Mouse (Mus musculus) neural tube, embryonic 11.5 days (tissue): Measurements from ENCODE around the gene 1600012H06Rik. TPM values are rescaled to one million over a fixed set of nuclear protein-coding genes. Genes with fewer than 3 reads are reported as not detected.
"Not testable (repeated sequence)": the region's sequence is repeated elsewhere in the genome, so short reads cannot be mapped to it uniquely, and the experiment has no call there.

Experiments
- ATAC-seq: fragments of 200-750 bp; cut with Nextera tagmentation; 2 replicates; pipeline ENCODE4 v1.8.0; 2017; ENCODE audit warnings: moderate number of reproducible peaks, mild to moderate bottlenecking, moderate TSS enrichment, moderate library complexity; ENCODE audit not compliant: insufficient read depth, low FRiP score, low TSS enrichment
- DNase-seq: peaks from one replicate; pipeline ENCODE4 v3.0.0-alpha.2; 2015; ENCODE audit warnings: low spot score
- H3K27ac ChIP-seq: fragments of 300-500 bp; sonication (generic); 2 replicates; pipeline ENCODE4 v1.5.1; 2014; ENCODE audit warnings: low read depth, mild to moderate bottlenecking, low read length
- H3K27me3 ChIP-seq: fragments of 300-500 bp; sonication (generic); 2 replicates; pipeline ENCODE4 v1.6.1; 2014; ENCODE audit warnings: mild to moderate bottlenecking, low read length, mixed read lengths; ENCODE audit not compliant: control insufficient read depth, insufficient read depth
- H3K36me3 ChIP-seq: fragments of 300-500 bp; sonication (generic); 2 replicates; pipeline ENCODE4 v1.6.1; 2014; ENCODE audit warnings: mild to moderate bottlenecking, low read length, moderate library complexity, mixed read lengths; ENCODE audit not compliant: control insufficient read depth, insufficient read depth
- H3K4me1 ChIP-seq: fragments of 300-500 bp; sonication (generic); 2 replicates; pipeline ENCODE4 v1.6.1; 2014; ENCODE audit warnings: low read length, mixed read lengths; ENCODE audit not compliant: control insufficient read depth, insufficient read depth
- H3K4me2 ChIP-seq: fragments of 300-500 bp; sonication (generic); 2 replicates; pipeline ENCODE4 v1.6.1; 2014; ENCODE audit warnings: low read depth, mild to moderate bottlenecking, moderate library complexity
- H3K4me3 ChIP-seq: fragments of 300-500 bp; sonication (generic); 2 replicates; pipeline ENCODE4 v1.5.1; 2014; ENCODE audit warnings: low read depth, low read length
- H3K9ac ChIP-seq: fragments of 300-500 bp; sonication (generic); 2 replicates; pipeline ENCODE4 v1.6.1; 2014; ENCODE audit warnings: mild to moderate bottlenecking, low read length
- H3K9me3 ChIP-seq: fragments of 300-500 bp; sonication (generic); 2 replicates; pipeline ENCODE4 v1.6.1; 2016; ENCODE audit warnings: low read length; ENCODE audit not compliant: control insufficient read depth
- WGBS: fragments of 180-500 bp; shearing (Covaris S2); extraction: QIAGEN DNeasy Blood & Tissue Kit; methylation state at CpG from one replicate; pipeline ENCODE4 v1.1.7; 2014; 5-methylcytosine and 5-hydroxymethylcytosine counted together
- polyA plus RNA-seq: library from polyadenylated mRNA; unstranded; fragments of >200 nt; fragmentation: Nextera tagmentation; extraction: Ambion mirVana; gene quantifications from 2 replicates; pipeline ENCODE4 v1.2.1, GENCODE M21; 2014

1600012H06Rik gene
- polyA plus RNA-seq, 1 experiment from 2014 or later = 36.2 TPM

GRCm38 (mm10) chr17:14931469-14931868, 11.5 kb upstream of the 1600012H06Rik start:
- 90% methylated on average over 5 of the region's 5 CpGs for WGBS
- Histone ChIP-seq H3K4me2 (no peak overlapping the region), H3K9ac (no peak overlapping the region), H3K9me3 (no peaks in the 10 kb centered on the region), H3K27me3 (no peaks in the 10 kb centered on the region), H3K27ac (no peak overlapping the region), H3K4me1 (no peaks in the 10 kb centered on the region), H3K4me3 (no peak overlapping the region), H3K36me3 (no peaks in the 10 kb centered on the region)
- no peak for ATAC-seq
- DNase-seq = no peak

DNA sequence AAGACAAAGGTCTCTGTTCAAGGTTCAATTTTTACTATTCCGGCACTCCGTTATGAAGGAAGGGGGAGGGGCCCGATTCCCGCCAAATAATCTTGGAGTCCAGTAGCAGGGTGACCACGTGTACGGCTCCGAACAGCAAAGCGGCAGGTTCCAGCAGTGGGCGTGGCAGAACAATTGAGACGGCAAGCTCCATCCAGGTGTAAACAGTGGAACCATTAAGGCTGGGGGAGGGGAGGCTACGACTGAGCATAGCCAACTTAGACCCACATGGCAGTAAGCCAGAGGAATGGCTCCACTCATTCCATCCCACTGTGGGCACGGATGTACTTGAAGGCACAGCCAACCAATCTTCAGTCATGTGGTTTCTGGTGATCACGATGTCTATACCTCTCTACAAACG, 7.7 kb upstream of the 1600012H06Rik start:
- not testable (repeated sequence) for H3K4me1 ChIP-seq, DNase-seq, H3K36me3 ChIP-seq, ATAC-seq, H3K27me3 ChIP-seq, H3K4me2 ChIP-seq, H3K4me3 ChIP-seq, H3K9ac ChIP-seq, H3K9me3 ChIP-seq, H3K27ac ChIP-seq
- 84% methylated on average over 13 of the region's 14 CpGs for WGBS

DNA sequence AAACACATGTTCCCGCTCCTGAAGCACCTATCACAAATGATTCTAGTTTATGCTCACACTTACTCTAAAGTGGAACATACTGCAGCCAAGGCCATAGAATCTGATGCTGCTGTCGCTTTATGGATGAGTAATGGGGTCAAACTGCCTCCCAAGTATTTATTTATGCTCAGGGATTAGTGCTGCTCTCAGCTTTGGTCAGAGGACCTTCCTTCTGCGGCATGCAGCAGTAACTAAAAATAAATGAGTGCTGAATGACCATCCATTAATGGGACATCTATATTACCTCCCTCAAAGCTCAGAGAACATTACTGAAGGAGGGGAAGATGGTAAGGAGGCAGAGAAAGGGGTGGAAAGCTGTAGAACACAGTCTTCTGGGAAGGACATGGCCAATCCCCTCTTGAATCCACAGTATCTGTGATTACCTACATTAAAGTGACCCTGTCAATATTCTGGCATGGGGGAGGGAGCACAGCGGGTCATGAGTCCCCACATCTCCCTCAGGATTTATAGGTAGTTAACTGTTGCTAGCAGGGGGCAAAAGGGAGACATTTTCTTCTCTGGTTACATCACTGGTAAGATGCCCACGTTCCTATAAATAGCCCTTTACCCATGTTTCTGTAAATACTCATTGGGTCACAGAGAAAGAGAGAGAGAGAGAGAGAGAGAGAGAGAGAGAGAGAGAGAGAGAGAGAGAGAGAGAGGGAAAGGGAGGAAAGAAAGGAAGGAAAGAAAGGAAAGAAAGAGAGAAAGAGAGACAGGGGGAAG, 7.0 kb upstream of the 1600012H06Rik start:
- Histone ChIP-seq H3K4me1 (no peaks in the 10 kb centered on the region), H3K27me3 (no peaks in the 10 kb centered on the region), H3K4me2 (no peak overlapping the region), H3K9ac (no peak overlapping the region), H3K4me3 (no peak overlapping the region), H3K36me3 (no peaks in the 10 kb centered on the region), H3K9me3 (no peaks in the 10 kb centered on the region), H3K27ac (no peak overlapping the region)
- ATAC-seq = no peak
- DNase-seq = no peak
- 71% methylated on average over 5 of the region's 5 CpGs for whole genome bisulfite sequencing

DNA sequence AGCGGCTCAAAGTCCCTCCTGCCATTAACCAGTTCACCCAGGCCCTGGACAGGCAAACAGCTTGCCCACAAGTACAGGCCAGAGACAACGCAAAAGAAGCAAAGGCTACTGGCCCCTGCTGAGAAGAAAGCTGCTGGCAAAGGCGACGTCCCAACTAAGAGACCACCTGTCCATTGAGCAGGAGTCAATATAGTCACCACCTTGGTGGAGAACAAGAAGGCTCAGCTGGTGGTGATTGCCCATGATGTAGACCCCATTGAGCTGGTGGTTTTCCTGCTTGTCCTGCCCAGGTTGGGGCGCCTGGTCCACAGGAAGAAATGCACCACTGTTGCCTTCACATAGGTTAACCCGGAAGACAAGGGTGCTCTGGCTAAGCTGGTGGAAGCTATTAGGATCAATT, 803 bp upstream of the 1600012H06Rik start:
- Histone ChIP-seq H3K4me3 (peak overlapping the region; percentile 73; the same call in 1 of the 2 replicates), H3K9ac (peak overlapping the region; percentile 72; the same call in 1 of the 2 replicates), H3K4me2 (peak overlapping the region; percentile 73)
- not testable (repeated sequence) for H3K9me3 ChIP-seq, H3K27ac ChIP-seq, H3K27me3 ChIP-seq, ATAC-seq, DNase-seq, H3K4me1 ChIP-seq, H3K36me3 ChIP-seq
- WGBS = 72% methylated on average over 6 of the region's 6 CpGs

DNA sequence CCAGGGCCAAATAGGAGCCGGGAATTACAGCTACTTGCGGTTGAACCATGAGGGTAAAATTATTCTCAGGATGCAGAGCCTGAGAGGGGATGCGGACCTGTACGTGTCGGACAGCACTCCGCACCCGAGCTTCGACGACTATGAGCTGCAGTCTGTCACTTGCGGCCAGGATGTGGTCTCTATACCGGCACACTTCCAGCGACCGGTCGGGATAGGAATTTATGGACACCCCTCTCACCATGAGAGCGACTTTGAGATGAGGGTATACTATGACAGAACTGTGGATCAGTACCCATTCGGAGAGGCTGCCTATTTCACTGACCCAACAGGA, 710 bp downstream of the 1600012H06Rik start:
- no peaks in the 10 kb centered on the region for H3K27me3 ChIP-seq
- peak overlapping the region; percentile 73 for H3K4me3 ChIP-seq
- peak overlapping the region; percentile 73 for H3K4me2 ChIP-seq
- peak overlapping the region; percentile 76 for H3K9ac ChIP-seq
- no peaks in the 10 kb centered on the region for H3K9me3 ChIP-seq
- WGBS = 18% methylated on average over 16 of the region's 16 CpGs
- ATAC-seq = no peak
- peaks cover 5% of the 10 kb centered on the region for H3K4me1 ChIP-seq
- H3K27ac ChIP-seq = no peak overlapping the region
- no peaks in the 10 kb centered on the region for H3K36me3 ChIP-seq
- DNase-seq = peak; percentile 16

GRCm38 (mm10) chr17:14944551-14944950, 1.6 kb downstream of the 1600012H06Rik start:
- no peak overlapping the region for H3K4me2 ChIP-seq
- no peak overlapping the region; the same call in 1 of the 2 replicates for H3K4me3 ChIP-seq
- whole genome bisulfite sequencing = 78% methylated on average over 1 of the region's 1 CpGs
- no peaks in the 10 kb centered on the region for H3K9me3 ChIP-seq
- ATAC-seq (no peak), DNase-seq (no peak)
- peaks cover 5% of the 10 kb centered on the region for H3K4me1 ChIP-seq
- no peak overlapping the region for H3K27ac ChIP-seq
- H3K27me3 ChIP-seq = no peaks in the 10 kb centered on the region
- H3K36me3 ChIP-seq = no peaks in the 10 kb centered on the region
- no peak overlapping the region for H3K9ac ChIP-seq

DNA sequence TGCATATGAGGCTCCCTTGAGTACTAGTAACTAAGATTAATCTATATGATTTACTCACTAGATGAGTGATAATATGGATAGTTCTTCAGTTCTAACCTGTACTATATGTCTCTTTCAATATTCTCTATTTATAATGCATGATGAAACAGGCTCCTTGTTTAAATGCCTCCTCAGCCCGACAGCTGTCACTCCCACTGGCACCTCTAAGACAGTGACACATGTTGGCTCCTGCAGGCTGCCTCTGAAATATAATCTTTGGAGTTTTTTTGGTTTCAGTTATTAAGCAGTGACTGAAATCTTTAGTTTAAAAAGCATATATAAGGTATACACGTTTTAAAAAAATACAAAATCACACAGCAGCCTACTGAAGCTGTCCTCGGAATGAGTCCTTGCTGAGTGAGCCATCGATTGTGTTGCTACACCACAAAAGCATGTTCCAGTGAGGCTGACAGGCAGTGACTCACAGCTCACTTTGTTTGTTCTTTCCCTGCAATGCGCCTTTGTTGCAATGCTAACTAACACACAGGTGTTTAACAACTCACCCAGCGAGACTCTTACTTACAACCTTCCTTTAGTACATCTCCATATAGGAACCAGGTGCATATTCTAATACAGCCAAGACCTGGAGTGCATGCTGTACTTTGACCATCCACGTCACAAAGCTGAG, 6.3 kb downstream of the 1600012H06Rik start:
- no peak for ATAC-seq
- Histone ChIP-seq H3K4me3 (no peak overlapping the region), H3K9me3 (no peaks in the 10 kb centered on the region), H3K4me2 (no peak overlapping the region), H3K27me3 (no peaks in the 10 kb centered on the region), H3K4me1 (no peaks in the 10 kb centered on the region; the same call in 1 of the 2 replicates), H3K27ac (no peak overlapping the region), H3K36me3 (no peaks in the 10 kb centered on the region; the same call in 1 of the 2 replicates), H3K9ac (no peak overlapping the region)
- DNase-seq = no peak
- 88% methylated on average over 7 of the region's 7 CpGs for WGBS

GRCm38 (mm10) chr17:14953452-14953851, 10.5 kb downstream of the 1600012H06Rik start:
- no peaks in the 10 kb centered on the region; the same call in 1 of the 2 replicates for H3K36me3 ChIP-seq
- no peaks in the 10 kb centered on the region for H3K4me1 ChIP-seq
- 93% methylated on average over 8 of the region's 8 CpGs for WGBS

More at GRCm38 (mm10) chr17:14953452-14953851, 10.5 kb downstream of the 1600012H06Rik start:
- Histone ChIP-seq H3K9me3 (no peaks in the 10 kb centered on the region), H3K9ac (no peak overlapping the region), H3K4me2 (no peak overlapping the region), H3K27ac (no peak overlapping the region), H3K27me3 (no peaks in the 10 kb centered on the region), H3K4me3 (no peak overlapping the region)
- DNase-seq = no peak
- no peak for ATAC-seq
